Mouse (Mus musculus) stomach, postnatal 0 days (tissue): ENCODE measurements around the gene Kdm4a.

Experiments used
- CTCF ChIP-seq: IDR thresholded peaks from 2 replicates; pipeline ENCODE4 v1.5.1; 2016; ENCODE audit warnings: antibody characterized with exemption, low read depth, mild to moderate bottlenecking, moderate library complexity
- EP300 ChIP-seq: optimal IDR thresholded peaks from 2 replicates; pipeline ENCODE3; 2016; ENCODE audit warnings: antibody characterized with exemption

DNA sequence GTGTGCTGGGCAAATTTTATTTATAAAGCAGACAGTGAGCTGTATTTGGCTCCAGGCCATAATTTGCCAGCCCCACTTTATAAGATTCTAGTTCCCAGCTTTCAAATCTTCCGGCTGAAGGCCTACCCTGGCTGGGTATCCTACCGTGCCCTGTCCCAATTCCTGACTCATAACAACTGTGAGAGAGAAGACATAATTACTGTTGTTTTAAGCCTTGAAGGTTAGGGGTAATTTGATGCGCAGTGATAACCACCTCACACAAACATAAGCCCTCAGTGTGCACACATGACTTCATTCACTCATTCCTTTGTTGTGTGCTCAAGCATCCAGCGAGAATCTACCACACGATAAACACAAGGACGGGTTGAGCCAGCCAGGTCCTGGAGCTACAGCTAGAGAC lies 39.6 kb upstream of the Kdm4a start:
- TF ChIP-seq EP300: no peak
- no peak for TF ChIP-seq CTCF
